Mouse (Mus musculus) kidney, adult 2 months (tissue): ENCODE measurements around the gene Sod2.

Experiments
- CTCF ChIP-seq: fragments of 200-500 bp; conservative IDR thresholded peaks from 2 replicates; pipeline ENCODE4 v1.5.1; 2011; ENCODE audit warnings: low read depth, mild to moderate bottlenecking, control low read depth, low read length, moderate library complexity, mixed read lengths; ENCODE audit not compliant: insufficient read depth, insufficient read length
- POLR2A ChIP-seq: fragments of 200-500 bp; IDR thresholded peaks from one replicate; pipeline ENCODE4 v1.6.1; 2011; ENCODE audit warnings: low read depth, low read length, control low read depth

GRCm38 (mm10) chr17:12997890-12998289, 8.8 kb upstream of the Sod2 start:
- TF ChIP-seq CTCF (no peak), POLR2A (no peak)
